Mouse (Mus musculus): ENCODE results near the gene Tardbp. TPM values are rescaled to one million over a fixed set of nuclear protein-coding genes. Genes with fewer than 3 reads are reported as not detected.

The Tardbp gene
- total and polyA plus RNA-seq, 3 experiments: 211 to 455 TPM; not detected in 1

GRCm38 (mm10) chr4:148626623-148627185 lies at the start of gene Tardbp (continued):
- peak; percentile 100 for TF ChIP-seq CHD1 (IDR thresholded peaks at IDR 0.05; ENCODE audit: low read depth, low read length)
- no peak for TF ChIP-seq SMC3 (IDR thresholded peaks at IDR 0.05; ENCODE audit: low read depth, low read length)
- peak; percentile 61 to 75; a peak in 1 of 4 replicates for TF ChIP-seq POLR2A (IDR thresholded peaks at IDR 0.05; ENCODE audit: control insufficient read depth in 1 of 2, insufficient read depth in 1 of 2, low read depth in 1 of 2, low read length in 2 of 2, poor library complexity in 1 of 2)

GRCm38 (mm10) chr4:148676188-148676960 lies 49.6 kb upstream of the Tardbp start:
- H3K36me3 ChIP-seq (ENCODE audit: control insufficient read depth in 1 of 2, insufficient read depth in 2 of 2, low read length in 2 of 2): peaks cover 0 to 13% of the 10 kb centered on the region in 2 experiments; a peak in 2 of 4 replicates
- no peak overlapping the region for H3K4me3 ChIP-seq (ENCODE audit: control insufficient read depth in 1 of 2, insufficient read depth in 1 of 2, low read depth in 2 of 2, low read length in 2 of 2)
- H3K9ac ChIP-seq (ENCODE audit: control insufficient read depth, low read depth, low read length, poor library complexity, severe bottlenecking): no peak overlapping the region
- TF ChIP-seq BHLHE40 (IDR thresholded peaks at IDR 0.05; ENCODE audit: borderline replicate concordance, low read depth, low read length) (no peak), MAZ (IDR thresholded peaks at IDR 0.05; ENCODE audit: low read depth, low read length) (no peak), USF2 (IDR thresholded peaks at IDR 0.05; ENCODE audit: borderline replicate concordance in 1 of 2, insufficient read depth in 1 of 2, low read depth in 1 of 2, low read length in 2 of 2) (no peak)
- H3K27ac ChIP-seq (ENCODE audit: control insufficient read depth, low read depth, low read length): no peak overlapping the region
- no peaks in the 10 kb centered on the region for H3K27me3 ChIP-seq (ENCODE audit: control insufficient read depth in 1 of 2, insufficient read depth in 2 of 2, low read length in 2 of 2)
- peaks cover 9 to 25% of the 10 kb centered on the region in 2 experiments for H3K4me1 ChIP-seq (ENCODE audit: control insufficient read depth in 1 of 2, insufficient read depth in 2 of 2, low read length in 2 of 2)
- no peaks in the 10 kb centered on the region for H3K79me2 ChIP-seq (ENCODE audit: control insufficient read depth, insufficient read depth, low read length, poor library complexity)
- no peaks in the 10 kb centered on the region for H3K9me3 ChIP-seq (replicated peaks; ENCODE audit: insufficient read depth, low read length)
- no peak for DNase-seq (ENCODE audit: low read depth, low spot score)

- peaks cover 0 to 6% of the 10 kb centered on the region in 2 experiments; a peak in 2 of 4 replicates for H3K36me3 ChIP-seq (ENCODE audit: control insufficient read depth in 1 of 2, insufficient read depth in 2 of 2, low read length in 2 of 2)
- no peak overlapping the region for H3K27ac ChIP-seq (ENCODE audit: control insufficient read depth, low read depth, low read length)
- peaks cover 0 to 1% of the 10 kb centered on the region in 2 experiments; a peak in 1 of 4 replicates for H3K27me3 ChIP-seq (ENCODE audit: control insufficient read depth in 1 of 2, insufficient read depth in 2 of 2, low read length in 2 of 2)
- no peaks in the 10 kb centered on the region for H3K9me3 ChIP-seq (replicated peaks; ENCODE audit: insufficient read depth, low read length)
- H3K9ac ChIP-seq (ENCODE audit: control insufficient read depth, low read depth, low read length, poor library complexity, severe bottlenecking): no peak overlapping the region
- TF ChIP-seq SMC3 (IDR thresholded peaks at IDR 0.05; ENCODE audit: low read depth, low read length) (no peak), TCF12 (IDR thresholded peaks at IDR 0.05; ENCODE audit: low read depth, low read length) (no peak), ZC3H11A (IDR thresholded peaks at IDR 0.05; ENCODE audit: low read depth, low read length) (no peak), KAT2A (conservative IDR thresholded peaks at IDR 0.05; ENCODE audit: low read depth, low read length) (no peak), MYB (IDR thresholded peaks at IDR 0.05; ENCODE audit: low read depth, low read length) (no peak), RCOR1 (IDR thresholded peaks at IDR 0.05; ENCODE audit: low read depth, low read length) (no peak), TBP (IDR thresholded peaks at IDR 0.05; ENCODE audit: low read depth, low read length) (no peak), HCFC1 (IDR thresholded peaks at IDR 0.05; ENCODE audit: low read depth, low read length) (no peak), GATA1 (IDR thresholded peaks at IDR 0.05; ENCODE audit: low read depth, low read length) (no peak), MYC (IDR thresholded peaks at IDR 0.05; ENCODE audit: low read depth, low read length) (no peak), MAX (IDR thresholded peaks at IDR 0.05; ENCODE audit: low read length) (no peak)
- H3K4me1 ChIP-seq (ENCODE audit: control insufficient read depth in 1 of 2, insufficient read depth in 2 of 2, low read length in 2 of 2): peaks cover 2 to 11% of the 10 kb centered on the region in 2 experiments
- no peak overlapping the region for H3K4me3 ChIP-seq (ENCODE audit: control insufficient read depth in 1 of 2, insufficient read depth in 1 of 2, low read depth in 2 of 2, low read length in 2 of 2)
- DNase-seq (ENCODE audit: low read depth, low spot score): peak; percentile 18
- H3K79me2 ChIP-seq (ENCODE audit: control insufficient read depth, insufficient read depth, low read length, poor library complexity): no peaks in the 10 kb centered on the region
Observed at GRCm38 (mm10) chr4:148675043-148675442, 48.2 kb upstream of the Tardbp start.

Measured in MEL (cell line).